Mouse (Mus musculus) lung, postnatal 10 days (tissue): Measurements from ENCODE around the gene Add3.
"Not testable (repeated sequence)": the region's sequence is repeated elsewhere in the genome, so short reads cannot be mapped to it uniquely, and the experiment has no call there.

Experiments
- DNase-seq: peaks from one replicate; pipeline ENCODE4 v3.0.0; 2021

Gene Add3

GRCm38 (mm10) chr19:53194751-53195520 lies 54.7 kb downstream of the Add3 start:
- DNase-seq: peak; percentile 33

- no peak for DNase-seq
Observed at GRCm38 (mm10) chr19:53196961-53197360, 56.7 kb downstream of the Add3 start.

GRCm38 (mm10) chr19:53197766-53198165 lies 57.5 kb downstream of the Add3 start:
- no peak for DNase-seq

- DNase-seq: peak; percentile 65
Observed at GRCm38 (mm10) chr19:53198706-53199572, 58.7 kb downstream of the Add3 start.

GRCm38 (mm10) chr19:53199711-53200110 lies 59.5 kb downstream of the Add3 start:
- DNase-seq: no peak

GRCm38 (mm10) chr19:53202116-53202515 lies 61.9 kb downstream of the Add3 start:
- DNase-seq: no peak

GRCm38 (mm10) chr19:53206986-53207385 lies 66.7 kb downstream of the Add3 start:
- no peak for DNase-seq

- no peak for DNase-seq
Observed at GRCm38 (mm10) chr19:53208830-53209229, 68.6 kb downstream of the Add3 start.

- no peak for DNase-seq
Observed at GRCm38 (mm10) chr19:53210251-53210650, 70.0 kb downstream of the Add3 start.

GRCm38 (mm10) chr19:53215352-53215751 lies 75.1 kb downstream of the Add3 start:
- DNase-seq: no peak

- DNase-seq: no peak
Observed at GRCm38 (mm10) chr19:53216761-53217538, 76.7 kb downstream of the Add3 start.

GRCm38 (mm10) chr19:53217837-53218236 lies 77.6 kb downstream of the Add3 start:
- no peak for DNase-seq

GRCm38 (mm10) chr19:53219305-53219704 lies 79.1 kb downstream of the Add3 start:
- DNase-seq: no peak

- DNase-seq: no peak
Observed at GRCm38 (mm10) chr19:53221186-53221585, 80.9 kb downstream of the Add3 start.

GRCm38 (mm10) chr19:53225249-53226070 lies 85.2 kb downstream of the Add3 start:
- DNase-seq: not testable (repeated sequence)

- DNase-seq: no peak
Observed at GRCm38 (mm10) chr19:53226651-53227050, 86.4 kb downstream of the Add3 start.

GRCm38 (mm10) chr19:53228064-53228794 lies 88.0 kb downstream of the Add3 start:
- no peak for DNase-seq

- no peak for DNase-seq
Observed at GRCm38 (mm10) chr19:53230942-53231815, 90.9 kb downstream of the Add3 start.

GRCm38 (mm10) chr19:53233586-53233985 lies 93.3 kb downstream of the Add3 start:
- no peak for DNase-seq

- DNase-seq: peak; percentile 32
Observed at GRCm38 (mm10) chr19:53241806-53242205, 101.6 kb downstream of the Add3 start.
